Mouse (Mus musculus) hindbrain, postnatal 0 days (tissue): Measurements from ENCODE around the gene Irf8. TPM values are rescaled to one million over a fixed set of nuclear protein-coding genes. Genes with fewer than 3 reads are reported as not detected.

Experiments
- ATAC-seq: fragments of 200-750 bp; cut with Nextera tagmentation; 2 replicates; pipeline ENCODE4 v1.8.0; 2017; ENCODE audit warnings: mild to moderate bottlenecking, moderate TSS enrichment, moderate library complexity
- DNase-seq: peaks from one replicate; pipeline ENCODE4 v3.0.0-alpha.2; 2015; ENCODE audit warnings: low spot score
- H3K27ac ChIP-seq: fragments of 300-500 bp; sonication (generic); 2 replicates; pipeline ENCODE4 v1.5.1; 2014; ENCODE audit warnings: mild to moderate bottlenecking
- H3K27me3 ChIP-seq: fragments of 300-500 bp; sonication (generic); 2 replicates; pipeline ENCODE4 v1.6.1; 2014; ENCODE audit warnings: low read length, mixed read lengths; ENCODE audit not compliant: insufficient read depth
- H3K36me3 ChIP-seq: fragments of 300-500 bp; sonication (generic); 2 replicates; pipeline ENCODE4 v1.6.1; 2014; ENCODE audit warnings: low read length, mixed read lengths; ENCODE audit not compliant: insufficient read depth
- H3K4me1 ChIP-seq: fragments of 300-500 bp; sonication (generic); 2 replicates; pipeline ENCODE4 v1.6.1; 2014; ENCODE audit warnings: antibody characterized with exemption, low read length, mixed read lengths; ENCODE audit not compliant: insufficient read depth
- H3K4me2 ChIP-seq: fragments of 300-500 bp; sonication (generic); 2 replicates; pipeline ENCODE4 v1.6.1; 2014; ENCODE audit warnings: low read depth, mild to moderate bottlenecking, low read length, moderate library complexity, mixed read lengths
- H3K4me3 ChIP-seq: fragments of 300-500 bp; sonication (generic); 2 replicates; pipeline ENCODE4 v1.5.1; 2014; ENCODE audit warnings: low read length
- H3K9ac ChIP-seq: fragments of 300-500 bp; sonication (generic); replicated peaks from 2 replicates; pipeline ENCODE4 v1.6.1; 2014; ENCODE audit warnings: mild to moderate bottlenecking, low read length, moderate library complexity, mixed read lengths
- H3K9me3 ChIP-seq: fragments of 300-500 bp; sonication (generic); 2 replicates; pipeline ENCODE4 v1.6.1; 2016; ENCODE audit warnings: low read length, mixed read lengths
- CTCF ChIP-seq: IDR thresholded peaks from 2 replicates; pipeline ENCODE4 v1.5.1; 2016; ENCODE audit warnings: antibody characterized with exemption, control low read depth, low read depth
- WGBS: fragments of 180-500 bp; shearing (Covaris S2); extraction: QIAGEN DNeasy Blood & Tissue Kit; methylation state at CpG from one replicate; pipeline ENCODE4 v1.1.7; 2014; 5-methylcytosine and 5-hydroxymethylcytosine counted together
- polyA plus RNA-seq: library from polyadenylated mRNA; unstranded; fragments of >200 nt; fragmentation: Nextera tagmentation; extraction: Ambion mirVana; gene quantifications from 2 replicates; pipeline ENCODE4 v1.2.1, GENCODE M21; 2015
- total RNA-seq: library from RNA; depleted of rRNA; stranded (reverse); fragments of >200 nt; gene quantifications from 2 replicates; pipeline ENCODE4 v1.2.3, GENCODE M21; 2014; rRNA removed

Gene Irf8
- total and polyA plus RNA-seq, 2 experiments from 2014 or later: 5.2 to 7.7 TPM

DNA sequence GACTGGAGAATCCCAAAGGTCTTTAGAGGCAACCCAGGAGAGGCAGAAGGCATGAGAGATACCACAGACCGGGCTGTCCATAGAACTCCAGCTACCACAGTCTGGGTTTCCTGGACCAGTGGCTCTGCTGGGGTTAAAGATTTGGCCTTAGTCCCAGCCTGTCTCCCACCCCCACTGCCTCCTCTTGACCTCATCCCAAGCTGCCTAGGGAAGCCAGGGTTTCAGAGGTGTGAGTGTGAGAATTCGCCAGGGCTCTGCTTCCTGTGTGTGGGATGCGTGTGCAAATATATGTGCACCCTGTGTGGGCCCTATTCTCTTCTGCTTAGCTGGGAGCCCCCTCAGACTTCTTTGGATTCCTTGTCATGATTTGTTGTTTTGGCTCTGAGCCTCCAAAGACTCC lies 68.6 kb downstream of the Irf8 start:
- Histone ChIP-seq H3K27ac (no peak overlapping the region), H3K4me1 (no peaks in the 10 kb centered on the region), H3K4me3 (no peak overlapping the region), H3K27me3 (no peaks in the 10 kb centered on the region), H3K9me3 (no peaks in the 10 kb centered on the region), H3K36me3 (no peaks in the 10 kb centered on the region), H3K4me2 (no peak overlapping the region), H3K9ac (no peak overlapping the region)
- ATAC-seq (no peak), DNase-seq (no peak)
- WGBS: 77% methylated on average over 3 of the region's 3 CpGs
- no peak for TF ChIP-seq CTCF

Other genes starting within 250 kb of the Irf8 start
- gene Gins2, start 147.1 kb upstream of the Irf8 start, total RNA-seq: 2.8 and 12.3 TPM in 2 replicates
- 17.2 and 20.6 TPM in 2 replicates for gene Gins2, start 147.1 kb upstream of the Irf8 start, polyA plus RNA-seq
- gene 1190005I06Rik, start 88.7 kb upstream of the Irf8 start, total RNA-seq: 12.3 and 26.5 TPM in 2 replicates
- 17.3 and 20.6 TPM in 2 replicates for gene 1190005I06Rik, start 88.7 kb upstream of the Irf8 start, polyA plus RNA-seq
- gene Gm27021, start 68.3 kb upstream of the Irf8 start, total RNA-seq: 3.1 and 7.0 TPM in 2 replicates
- gene Gm27021, start 68.3 kb upstream of the Irf8 start, polyA plus RNA-seq: 10.2 and 10.9 TPM in 2 replicates
- 545 and 609 TPM in 2 replicates for gene Cox4i1, start 68.1 kb upstream of the Irf8 start, total RNA-seq
- gene Cox4i1, start 68.1 kb upstream of the Irf8 start, polyA plus RNA-seq: 1,628 and 1,662 TPM in 2 replicates
- 55.3 and 87.9 TPM in 2 replicates for gene Emc8, start 67.8 kb upstream of the Irf8 start, total RNA-seq
- gene Emc8, start 67.8 kb upstream of the Irf8 start, polyA plus RNA-seq: 124 and 128 TPM in 2 replicates